Mouse (Mus musculus) heart, adult 11 months (tissue): ENCODE results near the gene Tmem132a.

Experiments
- DNase-seq: peaks from one replicate; pipeline ENCODE4 v3.0.0; 2022

The Tmem132a gene

GRCm38 (mm10) chr19:10869886-10870527 lies at the start of gene Tmem132a:
Gene Tmem132a, minus strand, starts transcription at chr19:10869940.
- DNase-seq = no peak

- DNase-seq = no peak
Measured at GRCm38 (mm10) chr19:10918321-10918991, 48.7 kb upstream of the Tmem132a start.

DNA sequence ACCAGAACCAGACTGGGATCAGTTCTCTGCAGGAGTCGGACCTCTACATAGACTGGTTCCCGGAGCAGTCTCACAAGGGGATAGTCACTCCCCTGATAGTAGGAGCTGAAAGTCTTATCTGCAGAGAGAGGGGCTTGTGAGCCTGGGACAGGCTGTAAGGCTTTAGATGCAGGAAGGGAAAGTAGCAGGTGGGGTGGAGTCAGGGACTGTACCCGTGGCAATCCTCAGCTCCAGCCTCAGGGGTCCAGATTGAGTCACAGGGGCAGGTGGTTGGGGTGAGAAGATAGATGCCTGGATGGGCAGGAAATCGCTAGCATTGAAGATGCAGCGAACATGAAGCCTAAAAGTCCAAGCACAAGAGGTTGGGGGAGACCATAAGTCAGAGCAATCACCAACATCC lies 46.8 kb upstream of the Tmem132a start:
- no peak for DNase-seq

DNA sequence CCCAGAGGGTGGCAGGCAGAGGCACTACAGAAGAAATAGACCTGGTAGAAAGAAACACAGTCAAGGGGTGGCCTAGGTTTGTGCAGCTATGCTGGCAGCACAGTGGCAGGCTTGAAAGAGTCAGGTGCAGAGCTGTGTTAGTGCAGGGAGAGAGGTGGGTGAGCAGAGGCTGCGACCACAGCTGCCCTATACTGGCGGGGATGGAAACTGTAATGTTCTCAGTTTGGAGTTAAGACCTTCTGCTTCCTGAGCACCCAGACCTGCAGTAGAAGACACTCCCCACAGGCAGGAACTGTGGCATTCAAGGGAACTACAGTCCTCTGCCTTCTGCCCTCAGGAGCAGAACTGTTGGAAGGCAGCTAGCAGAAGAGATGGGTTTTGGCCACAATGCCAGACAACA lies 45.1 kb upstream of the Tmem132a start:
- DNase-seq = no peak

DNA sequence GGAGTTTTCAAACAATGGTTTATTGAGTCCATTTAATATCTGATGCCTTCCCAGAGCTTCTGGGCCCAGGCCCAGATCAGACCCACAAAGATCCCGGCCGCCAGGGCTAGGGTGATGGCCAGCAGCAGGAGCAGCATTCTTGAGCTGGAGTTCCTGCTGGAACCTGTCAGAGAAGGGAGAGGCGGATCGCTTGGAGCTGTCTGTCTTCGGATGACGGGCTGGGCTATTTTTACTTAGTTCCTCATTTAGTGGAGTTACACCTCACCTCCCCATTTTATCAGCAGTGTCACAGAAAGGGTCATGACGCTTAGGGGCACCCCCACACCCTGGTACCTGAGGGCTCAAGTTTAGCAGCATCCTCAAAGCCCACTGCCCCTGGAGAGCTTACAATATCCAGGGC lies 44.6 kb upstream of the Tmem132a start:
- DNase-seq = no peak

DNA sequence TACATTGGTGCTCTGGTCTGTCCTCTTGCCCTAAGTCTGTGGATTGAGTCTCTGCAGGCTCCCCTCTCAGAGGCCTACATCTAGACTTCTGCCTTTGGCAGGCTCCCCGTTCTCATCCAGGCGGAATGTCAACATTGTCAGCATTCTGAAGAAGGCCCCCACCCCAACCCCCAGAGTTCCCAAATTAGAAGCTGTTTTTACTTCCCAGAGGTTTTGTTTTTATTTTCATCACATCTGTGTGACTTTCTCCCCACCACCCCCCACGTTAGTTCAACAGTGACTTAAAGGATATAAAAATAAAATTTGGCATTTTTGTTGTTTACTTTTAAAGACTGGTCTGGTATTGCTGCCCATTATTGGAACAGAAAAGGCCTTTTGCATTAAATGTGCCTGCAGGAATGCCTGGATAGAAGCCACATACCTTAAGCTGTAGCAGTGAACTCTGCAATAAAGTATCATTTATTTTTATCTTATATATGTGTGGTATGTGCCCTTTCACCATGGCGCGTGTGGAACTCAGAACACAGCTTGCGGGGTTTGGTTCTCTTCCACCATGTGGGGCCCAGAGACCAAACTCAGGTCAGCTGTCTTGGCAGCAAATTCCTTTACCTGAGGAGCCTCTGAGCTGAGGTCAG lies 39.5 kb upstream of the Tmem132a start:
- DNase-seq = no peak

DNA sequence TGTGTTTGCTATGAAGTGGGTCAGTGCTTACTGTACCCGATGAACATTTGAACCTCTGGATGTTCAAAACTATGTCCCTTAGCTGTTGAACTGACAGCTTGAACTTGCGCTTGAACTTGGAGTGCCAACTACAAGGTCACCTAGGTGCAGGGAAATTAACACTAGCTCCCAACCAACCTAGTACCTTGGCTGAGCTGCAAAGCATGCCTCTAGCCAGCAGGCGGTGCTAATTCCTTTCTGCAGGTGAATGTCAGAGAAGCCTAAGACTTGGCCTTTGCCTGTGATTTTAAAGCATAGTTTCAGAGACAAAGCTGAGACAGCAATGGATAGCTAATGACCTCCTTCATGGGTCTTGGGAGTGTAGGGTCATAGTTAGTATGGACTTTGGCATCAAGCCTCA lies 38.2 kb upstream of the Tmem132a start:
- DNase-seq = no peak

DNA sequence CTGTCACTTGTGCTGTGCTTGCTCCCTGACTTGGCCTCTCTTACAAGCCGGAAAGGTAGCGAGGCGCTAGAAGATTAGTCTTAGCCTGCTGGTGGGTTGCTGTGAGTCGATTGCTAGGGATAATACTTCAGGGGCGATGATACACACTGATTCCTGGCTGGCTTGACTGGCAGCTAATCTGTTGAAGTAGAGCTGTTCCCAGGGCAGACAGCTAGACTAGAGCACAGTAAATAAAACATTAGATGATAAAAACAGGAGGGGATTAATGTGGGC lies 35.9 kb upstream of the Tmem132a start:
- no peak for DNase-seq

GRCm38 (mm10) chr19:10904927-10905727 lies 35.4 kb upstream of the Tmem132a start:
- DNase-seq = peak; percentile 99

GRCm38 (mm10) chr19:10904512-10904911 lies 34.8 kb upstream of the Tmem132a start:
- no peak for DNase-seq

DNA sequence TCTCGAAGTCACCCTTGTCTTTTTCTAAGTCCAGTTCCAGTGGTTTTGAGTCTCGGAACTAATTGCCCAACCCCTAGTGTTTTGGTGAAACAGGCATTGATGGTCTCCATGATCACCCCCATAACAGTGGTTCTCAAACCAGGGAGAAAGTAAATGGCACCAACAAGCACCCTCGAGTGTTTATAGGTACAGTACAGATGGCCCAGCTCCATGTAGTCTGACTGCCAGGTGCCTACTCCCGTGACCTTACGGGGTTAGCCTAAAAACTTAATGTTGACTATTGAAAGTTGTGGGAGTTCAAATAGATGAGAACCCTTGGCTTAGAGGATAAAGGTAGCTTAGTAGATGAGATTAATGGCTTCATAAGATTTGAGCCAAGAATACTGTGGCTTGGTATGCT lies 31.3 kb upstream of the Tmem132a start:
- DNase-seq = peak; percentile 78

DNA sequence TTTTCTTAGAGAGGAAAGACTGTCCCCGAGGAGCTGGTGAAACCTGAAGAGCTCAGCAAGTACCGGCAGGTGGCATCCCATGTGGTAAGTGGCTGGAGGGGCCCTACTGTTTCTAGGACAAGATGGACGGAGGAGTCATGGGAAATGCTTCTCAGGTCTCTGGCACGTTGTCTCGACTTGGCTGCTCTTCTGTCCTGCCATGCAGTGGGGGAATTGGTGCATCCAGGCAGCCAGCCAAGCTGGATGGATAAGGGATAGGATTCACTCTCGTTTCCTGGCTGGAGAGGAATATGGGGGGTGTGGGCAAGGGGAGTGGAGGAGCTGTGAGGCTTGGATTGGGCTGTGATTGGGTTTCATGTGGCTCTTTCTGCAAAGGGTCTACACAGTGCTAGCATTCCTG lies 30.6 kb upstream of the Tmem132a start:
- peak; percentile 96 for DNase-seq

GRCm38 (mm10) chr19:10897491-10897890 lies 27.8 kb upstream of the Tmem132a start:
- no peak for DNase-seq

- no peak for DNase-seq
Measured at GRCm38 (mm10) chr19:10896849-10897248, 27.1 kb upstream of the Tmem132a start.

DNA sequence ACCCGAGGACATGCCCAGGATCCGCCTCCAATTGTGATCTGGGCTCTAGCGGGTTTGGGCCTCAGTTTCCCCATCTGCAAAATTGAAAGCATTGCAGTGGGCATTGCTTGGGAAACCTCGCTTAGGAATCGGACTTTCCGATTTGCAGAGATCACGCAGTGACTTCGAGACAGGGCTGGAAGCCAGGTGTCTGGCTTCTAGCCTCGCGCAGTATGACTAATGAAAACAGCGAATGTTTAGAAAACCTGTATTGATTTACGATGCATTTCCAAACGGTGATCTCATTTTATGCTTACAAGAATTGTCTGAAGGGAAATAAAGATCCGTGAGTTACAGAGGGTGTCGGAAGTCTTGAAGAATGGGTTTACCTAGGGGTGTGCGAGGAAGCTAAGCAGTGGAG lies 26.0 kb upstream of the Tmem132a start:
- no peak for DNase-seq

- peak; percentile 99 for DNase-seq
Measured at GRCm38 (mm10) chr19:10895016-10895528, 25.3 kb upstream of the Tmem132a start, which contains the start of gene Prpf19. Gene Prpf19, plus strand, starts transcription at chr19:10895231.

- DNase-seq = no peak
Measured at GRCm38 (mm10) chr19:10892201-10892600, 22.5 kb upstream of the Tmem132a start.

DNA sequence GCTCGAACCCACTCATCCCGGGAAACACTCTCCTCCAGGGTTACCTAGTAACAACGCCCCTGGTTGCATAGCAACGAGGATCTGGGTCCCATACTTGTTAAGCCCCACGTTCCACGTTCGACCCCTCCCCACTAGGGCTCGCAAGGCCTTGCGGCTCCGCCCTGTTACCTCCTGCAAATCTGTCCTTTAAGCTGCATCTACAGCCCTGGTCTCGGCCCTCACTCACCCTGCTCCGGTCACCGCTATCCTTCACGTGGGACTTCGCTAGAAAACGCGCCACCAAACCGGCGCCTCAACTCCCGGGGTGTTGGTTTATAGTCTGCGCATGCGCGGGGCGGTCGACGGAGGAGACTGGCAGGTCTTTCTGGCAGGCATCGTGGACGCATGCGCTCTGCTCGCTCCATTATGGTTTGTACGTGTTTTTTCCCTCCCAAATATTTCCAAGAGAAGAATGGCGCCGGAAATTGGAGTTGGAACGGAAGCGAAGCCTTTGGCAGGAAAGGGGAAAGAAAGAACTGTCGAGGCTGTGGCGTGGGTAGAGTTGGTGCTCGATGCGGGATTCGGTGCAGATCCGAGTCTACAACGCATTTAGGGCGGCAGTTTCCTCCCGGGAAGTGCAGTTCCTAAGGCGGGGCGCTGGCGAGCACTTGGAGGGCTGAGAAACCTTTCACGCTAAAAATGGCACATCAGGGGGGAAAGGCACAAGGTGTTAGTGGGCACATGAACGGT lies 11.8 kb upstream of the Tmem132a start, which contains the start of gene Tmem109:
Tmem109 (minus strand) TSS at position 576 of the 729 bp plus-strand sequence.
- DNase-seq = peak; percentile 99

GRCm38 (mm10) chr19:10880975-10881425 lies 11.3 kb upstream of the Tmem132a start:
- no peak for DNase-seq

DNA sequence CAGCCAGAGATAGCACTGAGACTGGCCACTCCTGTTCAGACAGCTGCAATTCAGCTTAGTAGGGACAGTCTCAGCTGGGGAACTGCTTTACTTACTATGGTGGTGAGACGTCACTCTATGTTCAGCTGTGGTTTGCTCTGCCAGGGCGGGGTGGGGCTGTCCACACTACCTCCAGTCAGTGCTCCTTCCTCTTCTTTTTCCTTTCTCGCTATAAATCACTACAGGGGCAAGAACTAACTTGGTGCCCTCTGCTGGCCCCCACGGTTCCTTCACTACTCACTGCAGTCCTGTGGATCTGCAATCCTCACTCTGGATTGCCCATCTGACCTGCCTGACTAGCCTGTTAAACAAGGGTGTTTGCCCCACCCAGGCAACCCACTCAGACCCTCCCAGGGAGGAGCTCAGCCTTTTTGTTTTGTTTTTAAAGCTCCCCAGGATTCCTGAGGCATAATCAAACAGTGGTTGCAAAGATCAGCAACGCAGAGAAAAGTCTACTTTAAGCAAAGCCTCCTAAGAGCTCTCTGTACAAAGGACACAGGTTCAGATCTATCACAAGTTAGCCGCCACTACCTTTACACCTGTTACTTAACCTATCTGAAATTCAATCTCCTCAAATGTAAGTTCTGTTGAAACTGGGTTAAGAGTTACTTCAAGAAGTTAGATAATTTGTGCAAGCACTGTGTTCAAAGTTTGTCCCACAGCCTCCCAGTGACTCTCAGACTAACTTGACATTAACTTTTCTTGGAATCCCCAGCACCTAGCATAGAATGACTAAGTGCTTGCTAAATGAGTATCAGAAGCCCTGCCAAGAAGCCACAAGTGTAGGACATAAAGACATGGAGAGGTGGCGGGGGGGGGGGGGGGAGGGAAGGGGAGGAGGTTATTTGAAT lies 10.6 kb upstream of the Tmem132a start:
- DNase-seq = peak; percentile 98

- DNase-seq = no peak
Measured at GRCm38 (mm10) chr19:10878201-10878837, 8.6 kb upstream of the Tmem132a start.
